Mouse (Mus musculus): Measurements from ENCODE around the gene Ostm1.

The Ostm1 gene

GRCm38 (mm10) chr10:42583157-42583872, at the start of gene Ostm1, which contains the start of gene Nr2e1:
TSS of gene Ostm1 (plus strand) at chr10:42583822.
TSS of gene Nr2e1 (minus strand) at chr10:42583632.
- no peaks in the 10 kb centered on the region for H3K36me3 ChIP-seq (ENCODE audit: control insufficient read depth, insufficient read depth, low read length, poor library complexity, severe bottlenecking)
- peaks cover 7% of the 10 kb centered on the region; the same call in 1 of the 2 replicates for H3K27me3 ChIP-seq (ENCODE audit: control insufficient read depth, insufficient read depth, low read length, poor library complexity, severe bottlenecking)
- no peak for DNase-seq (ENCODE audit: low read depth, low spot score)

GRCm38 (mm10) chr10:42533836-42534453, 49.7 kb upstream of the Ostm1 start:
- no peaks in the 10 kb centered on the region for H3K27me3 ChIP-seq (ENCODE audit: control insufficient read depth, insufficient read depth, low read length, poor library complexity, severe bottlenecking)
- DNase-seq (ENCODE audit: low read depth, low spot score) = no peak
- peaks cover 32% of the 10 kb centered on the region for H3K36me3 ChIP-seq (ENCODE audit: control insufficient read depth, insufficient read depth, low read length, poor library complexity, severe bottlenecking)

GRCm38 (mm10) chr10:42537571-42538316, 45.9 kb upstream of the Ostm1 start:
- Histone ChIP-seq H3K36me3 (ENCODE audit: control insufficient read depth, insufficient read depth, low read length, poor library complexity, severe bottlenecking) (peaks cover 17% of the 10 kb centered on the region), H3K27me3 (ENCODE audit: control insufficient read depth, insufficient read depth, low read length, poor library complexity, severe bottlenecking) (no peaks in the 10 kb centered on the region)
- no peak for DNase-seq (ENCODE audit: low read depth, low spot score)

GRCm38 (mm10) chr10:42545707-42546503, 37.7 kb upstream of the Ostm1 start:
- H3K27me3 ChIP-seq (ENCODE audit: control insufficient read depth, insufficient read depth, low read length, poor library complexity, severe bottlenecking) = no peaks in the 10 kb centered on the region
- DNase-seq (ENCODE audit: low read depth, low spot score) = no peak
- no peaks in the 10 kb centered on the region for H3K36me3 ChIP-seq (ENCODE audit: control insufficient read depth, insufficient read depth, low read length, poor library complexity, severe bottlenecking)

GRCm38 (mm10) chr10:42546507-42546906, 37.1 kb upstream of the Ostm1 start:
- Histone ChIP-seq H3K27me3 (ENCODE audit: control insufficient read depth, insufficient read depth, low read length, poor library complexity, severe bottlenecking) (no peaks in the 10 kb centered on the region), H3K36me3 (ENCODE audit: control insufficient read depth, insufficient read depth, low read length, poor library complexity, severe bottlenecking) (no peaks in the 10 kb centered on the region)
- DNase-seq (ENCODE audit: low read depth, low spot score) = no peak

- Histone ChIP-seq H3K27me3 (ENCODE audit: control insufficient read depth, insufficient read depth, low read length, poor library complexity, severe bottlenecking) (no peaks in the 10 kb centered on the region), H3K36me3 (ENCODE audit: control insufficient read depth, insufficient read depth, low read length, poor library complexity, severe bottlenecking) (no peaks in the 10 kb centered on the region)
- no peak for DNase-seq (ENCODE audit: low read depth, low spot score)
Measured at GRCm38 (mm10) chr10:42559581-42560200, 23.9 kb upstream of the Ostm1 start.

GRCm38 (mm10) chr10:42562272-42562671, 21.4 kb upstream of the Ostm1 start:
- H3K27me3 ChIP-seq (ENCODE audit: control insufficient read depth, insufficient read depth, low read length, poor library complexity, severe bottlenecking) = no peaks in the 10 kb centered on the region
- no peaks in the 10 kb centered on the region for H3K36me3 ChIP-seq (ENCODE audit: control insufficient read depth, insufficient read depth, low read length, poor library complexity, severe bottlenecking)
- DNase-seq (ENCODE audit: low read depth, low spot score) = peak; percentile 13

- no peak for DNase-seq (ENCODE audit: low read depth, low spot score)
- Histone ChIP-seq H3K27me3 (ENCODE audit: control insufficient read depth, insufficient read depth, low read length, poor library complexity, severe bottlenecking) (no peaks in the 10 kb centered on the region; the same call in 1 of the 2 replicates), H3K36me3 (ENCODE audit: control insufficient read depth, insufficient read depth, low read length, poor library complexity, severe bottlenecking) (no peaks in the 10 kb centered on the region)
Measured at GRCm38 (mm10) chr10:42572567-42572966, 11.1 kb upstream of the Ostm1 start.

- Histone ChIP-seq H3K36me3 (ENCODE audit: control insufficient read depth, insufficient read depth, low read length, poor library complexity, severe bottlenecking) (no peaks in the 10 kb centered on the region), H3K27me3 (ENCODE audit: control insufficient read depth, insufficient read depth, low read length, poor library complexity, severe bottlenecking) (no peaks in the 10 kb centered on the region; the same call in 1 of the 2 replicates)
- DNase-seq (ENCODE audit: low read depth, low spot score) = no peak
Measured at GRCm38 (mm10) chr10:42572971-42573370, 10.7 kb upstream of the Ostm1 start.

GRCm38 (mm10) chr10:42574639-42575038, 9.0 kb upstream of the Ostm1 start:
- no peaks in the 10 kb centered on the region; the same call in 1 of the 2 replicates for H3K27me3 ChIP-seq (ENCODE audit: control insufficient read depth, insufficient read depth, low read length, poor library complexity, severe bottlenecking)
- H3K36me3 ChIP-seq (ENCODE audit: control insufficient read depth, insufficient read depth, low read length, poor library complexity, severe bottlenecking) = no peaks in the 10 kb centered on the region
- DNase-seq (ENCODE audit: low read depth, low spot score) = no peak

- peaks cover 3% of the 10 kb centered on the region; the same call in 1 of the 2 replicates for H3K27me3 ChIP-seq (ENCODE audit: control insufficient read depth, insufficient read depth, low read length, poor library complexity, severe bottlenecking)
- no peak for DNase-seq (ENCODE audit: low read depth, low spot score)
- H3K36me3 ChIP-seq (ENCODE audit: control insufficient read depth, insufficient read depth, low read length, poor library complexity, severe bottlenecking) = no peaks in the 10 kb centered on the region
Measured at GRCm38 (mm10) chr10:42577525-42578280, 5.9 kb upstream of the Ostm1 start.

GRCm38 (mm10) chr10:42578281-42578675, 5.3 kb upstream of the Ostm1 start:
- Histone ChIP-seq H3K36me3 (ENCODE audit: control insufficient read depth, insufficient read depth, low read length, poor library complexity, severe bottlenecking) (no peaks in the 10 kb centered on the region), H3K27me3 (ENCODE audit: control insufficient read depth, insufficient read depth, low read length, poor library complexity, severe bottlenecking) (peaks cover 3% of the 10 kb centered on the region; the same call in 1 of the 2 replicates)
- DNase-seq (ENCODE audit: low read depth, low spot score) = no peak

- Histone ChIP-seq H3K27me3 (ENCODE audit: control insufficient read depth, insufficient read depth, low read length, poor library complexity, severe bottlenecking) (peaks cover 3% of the 10 kb centered on the region; the same call in 1 of the 2 replicates), H3K36me3 (ENCODE audit: control insufficient read depth, insufficient read depth, low read length, poor library complexity, severe bottlenecking) (no peaks in the 10 kb centered on the region)
- DNase-seq (ENCODE audit: low read depth, low spot score) = no peak
Measured at GRCm38 (mm10) chr10:42578698-42579474, 4.7 kb upstream of the Ostm1 start.

All from splenic B cell, adult 2 months (primary cell).